Mouse (Mus musculus) kidney, embryonic 15.5 days (tissue): ENCODE measurements at regions not wholly inside any gene's neighbourhood (a gene's known extent, or its start where the extent isn't known, plus 50 kb on each side); places are given as distances from the start of the nearest gene placed in this dataset.

Source experiments
- ATAC-seq: fragments of 200-750 bp; cut with Nextera tagmentation; replicated peaks from 2 replicates; pipeline ENCODE4 v1.8.0; 2017; ENCODE audit warnings: moderate TSS enrichment; ENCODE audit not compliant: low FRiP score
- H3K27ac ChIP-seq: fragments of 300-500 bp; sonication (generic); 2 replicates; pipeline ENCODE4 v1.5.1; 2015; ENCODE audit warnings: mild to moderate bottlenecking, inconsistent platforms
- H3K27me3 ChIP-seq: fragments of 300-500 bp; sonication (generic); 2 replicates; pipeline ENCODE4 v1.6.1; 2015; ENCODE audit warnings: inconsistent platforms
- H3K36me3 ChIP-seq: fragments of 300-500 bp; sonication (generic); 2 replicates; pipeline ENCODE4 v1.6.1; 2015; ENCODE audit warnings: inconsistent platforms
- H3K4me1 ChIP-seq: fragments of 300-500 bp; sonication (generic); 2 replicates; pipeline ENCODE4 v1.6.1; 2015; ENCODE audit warnings: inconsistent platforms
- H3K4me2 ChIP-seq: fragments of 300-500 bp; sonication (generic); 2 replicates; pipeline ENCODE4 v1.6.1; 2015; ENCODE audit warnings: moderate library complexity, mild to moderate bottlenecking, inconsistent platforms
- H3K4me3 ChIP-seq: fragments of 300-500 bp; sonication (generic); replicated peaks from 2 replicates; pipeline ENCODE4 v1.5.1; 2015; ENCODE audit warnings: mild to moderate bottlenecking, inconsistent platforms
- H3K9ac ChIP-seq: fragments of 300-500 bp; sonication (generic); 2 replicates; pipeline ENCODE4 v1.6.1; 2015; ENCODE audit warnings: mild to moderate bottlenecking, inconsistent platforms
- H3K9me3 ChIP-seq: fragments of 300-500 bp; sonication (generic); replicated peaks from 2 replicates; pipeline ENCODE4 v1.6.1; 2016; ENCODE audit warnings: inconsistent platforms
- WGBS: fragments of 180-500 bp; shearing (Covaris S2); methylation state at CpG from one replicate; pipeline ENCODE4 v1.1.7; 2015; ENCODE audit warnings: mixed read lengths; 5-methylcytosine and 5-hydroxymethylcytosine counted together

DNA sequence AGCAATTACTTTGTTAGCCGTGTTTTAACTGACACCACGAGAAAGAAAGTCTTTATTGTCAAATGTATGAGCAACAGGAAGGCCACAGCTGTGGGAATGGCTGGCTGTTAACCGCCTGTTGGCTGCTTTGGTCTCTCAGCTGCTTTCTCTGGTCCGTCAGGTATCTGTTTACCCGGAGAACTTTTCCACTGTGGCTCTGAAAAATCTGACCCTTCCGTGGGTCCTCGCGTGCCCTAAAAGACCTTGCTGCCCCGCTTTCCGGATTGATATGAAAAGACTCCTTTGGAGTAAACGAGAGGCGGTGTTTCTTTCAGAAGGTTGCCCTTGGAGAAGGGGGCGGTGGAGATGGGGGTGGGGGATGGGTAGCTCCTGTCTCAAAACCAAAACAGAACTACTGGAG lies 75.9 kb downstream of the Sox14 start:
- Histone ChIP-seq H3K27ac (peak overlapping the region; percentile 83), H3K27me3 (no peaks in the 10 kb centered on the region), H3K9ac (0 out of 2 replicates have a peak overlapping the region, but pooled peaks have one; percentile 3), H3K4me3 (peak overlapping the region; percentile 36), H3K9me3 (no peaks in the 10 kb centered on the region), H3K36me3 (no peaks in the 10 kb centered on the region), H3K4me1 (peaks cover 22% of the 10 kb centered on the region), H3K4me2 (peak overlapping the region; percentile 78)
- ATAC-seq: 0 out of 2 replicates have a peak, but pooled peaks have one; percentile 6
- WGBS: 1% methylated on average over 13 of the region's 13 CpGs

DNA sequence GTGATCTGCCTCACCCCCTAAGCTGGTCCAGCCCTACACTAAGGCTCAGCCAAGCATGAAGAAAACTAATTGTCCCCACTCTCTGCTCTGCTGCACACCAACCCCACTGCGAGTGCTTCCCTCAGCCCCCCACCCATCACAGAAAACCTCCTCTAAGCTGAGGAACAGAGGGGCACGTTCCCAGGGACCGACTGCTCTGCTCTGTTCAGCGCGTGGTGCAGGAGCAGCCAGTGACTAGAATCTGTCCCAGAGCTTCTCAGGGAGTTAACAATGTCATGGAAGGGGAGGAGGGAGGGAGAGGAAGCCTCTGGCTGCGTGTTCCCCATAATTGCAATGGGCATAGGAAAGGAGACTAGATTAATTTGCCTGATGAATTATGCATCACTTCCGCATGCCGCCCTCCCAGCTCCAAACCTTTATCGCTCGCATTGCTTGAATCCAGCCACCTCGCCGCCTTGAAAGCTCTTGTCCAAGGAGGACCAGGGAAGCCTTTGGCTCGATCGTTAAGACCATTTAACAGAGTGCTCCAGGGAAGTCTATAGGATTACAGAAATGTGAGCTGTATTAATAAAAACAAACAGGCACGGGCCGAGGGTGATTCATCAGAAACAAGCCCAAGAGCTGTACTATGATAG lies 76.5 kb downstream of the Sox14 start:
- Histone ChIP-seq H3K27me3 (no peaks in the 10 kb centered on the region), H3K4me3 (peak overlapping the region; percentile 36), H3K27ac (peak overlapping the region; percentile 83), H3K4me1 (peaks cover 22% of the 10 kb centered on the region), H3K9me3 (no peaks in the 10 kb centered on the region), H3K4me2 (peak overlapping the region; percentile 78), H3K36me3 (no peaks in the 10 kb centered on the region), H3K9ac (0 out of 2 replicates have a peak overlapping the region, but pooled peaks have one; percentile 3)
- 1% methylated on average over 16 of the region's 16 CpGs for WGBS
- ATAC-seq: peak; percentile 93

DNA sequence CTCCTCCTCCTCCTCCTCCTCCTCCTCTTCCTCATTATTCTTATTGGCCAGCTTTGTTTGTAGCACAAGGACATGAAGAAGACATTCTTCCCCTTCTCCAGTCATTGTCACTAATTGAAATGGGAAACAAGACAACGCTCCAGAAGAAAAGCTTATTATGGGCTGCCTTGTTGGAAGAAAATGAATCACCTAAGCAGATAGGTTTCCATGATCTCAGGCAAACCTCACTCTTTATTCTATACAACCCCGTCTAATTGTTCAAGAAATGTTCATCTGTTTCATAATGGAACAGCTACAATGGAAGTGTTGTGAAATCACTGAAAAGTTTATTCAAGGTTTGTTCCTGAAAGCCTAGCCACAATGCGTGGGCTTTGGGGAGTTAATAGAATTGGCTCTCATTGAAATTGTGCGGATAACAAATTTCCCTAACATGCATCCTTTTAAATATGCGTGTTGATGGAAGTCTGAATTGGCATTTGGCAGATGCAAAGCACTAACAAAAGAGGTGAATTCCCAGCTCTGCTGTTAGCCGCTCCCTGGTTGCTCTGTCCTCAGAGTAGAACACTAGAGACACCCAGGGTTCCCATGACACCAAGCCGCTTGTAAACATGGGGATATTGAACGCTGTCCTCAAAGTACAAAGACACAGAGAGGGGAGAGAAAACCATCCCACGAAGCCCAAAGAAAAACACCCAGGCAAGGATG lies 78.8 kb downstream of the Sox14 start:
- Histone ChIP-seq H3K4me3 (no peak overlapping the region), H3K9me3 (no peaks in the 10 kb centered on the region), H3K4me1 (peaks cover 22% of the 10 kb centered on the region), H3K27ac (no peak overlapping the region), H3K9ac (no peak overlapping the region), H3K4me2 (no peak overlapping the region), H3K36me3 (no peaks in the 10 kb centered on the region), H3K27me3 (no peaks in the 10 kb centered on the region)
- 66% methylated on average over 9 of the region's 9 CpGs for WGBS
- no peak for ATAC-seq

DNA sequence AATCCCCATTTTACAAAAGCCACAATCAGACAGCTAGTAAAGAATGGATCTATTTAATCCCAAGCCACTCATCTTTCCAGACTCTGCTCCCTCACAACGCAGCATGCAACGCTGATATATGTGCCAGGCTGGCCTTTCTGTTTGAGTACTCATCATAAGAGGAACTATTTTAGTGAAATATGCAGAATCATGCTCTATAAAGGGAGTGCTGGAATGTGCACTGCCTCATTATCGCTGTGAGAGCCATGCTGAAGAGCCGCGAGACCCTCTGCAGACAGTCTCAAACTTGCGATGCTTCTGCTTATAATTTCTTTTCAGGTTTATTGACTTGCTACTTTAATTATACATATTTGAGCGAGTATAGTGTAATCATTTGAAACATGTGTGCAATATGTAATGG lies 75.6 kb upstream of the Cldn18 start:
- H3K4me2 ChIP-seq: no peak overlapping the region
- no peak for ATAC-seq
- H3K4me3 ChIP-seq: no peak overlapping the region
- H3K27me3 ChIP-seq: no peaks in the 10 kb centered on the region; the same call in 1 of the 2 replicates
- no peak overlapping the region for H3K9ac ChIP-seq
- no peak overlapping the region for H3K27ac ChIP-seq
- 0 out of 2 replicates have a peak, but pooled peaks cover 4% of the 10 kb centered on the region for H3K4me1 ChIP-seq
- H3K9me3 ChIP-seq: no peaks in the 10 kb centered on the region
- WGBS: 89% methylated on average over 7 of the region's 7 CpGs
- H3K36me3 ChIP-seq: no peaks in the 10 kb centered on the region

- WGBS: 55% methylated on average over 7 of the region's 7 CpGs
- ATAC-seq: no peak
- no peak overlapping the region for H3K4me3 ChIP-seq
Observed at GRCm38 (mm10) chr9:99786864-99787263, 69.8 kb upstream of the Cldn18 start.

GRCm38 (mm10) chr9:99783156-99783555 lies 66.1 kb upstream of the Cldn18 start:
- 88% methylated on average over 2 of the region's 2 CpGs for WGBS
- no peak overlapping the region for H3K27ac ChIP-seq
- no peak for ATAC-seq
- H3K4me1 ChIP-seq: no peaks in the 10 kb centered on the region
- no peaks in the 10 kb centered on the region for H3K27me3 ChIP-seq
- no peak overlapping the region for H3K4me3 ChIP-seq
- no peak overlapping the region for H3K4me2 ChIP-seq
- no peaks in the 10 kb centered on the region for H3K9me3 ChIP-seq
- no peaks in the 10 kb centered on the region for H3K36me3 ChIP-seq
- no peak overlapping the region for H3K9ac ChIP-seq

More at GRCm38 (mm10) chr9:99786864-99787263, 69.8 kb upstream of the Cldn18 start:
- no peaks in the 10 kb centered on the region; the same call in 1 of the 2 replicates for H3K27me3 ChIP-seq
- H3K9me3 ChIP-seq: no peaks in the 10 kb centered on the region
- H3K27ac ChIP-seq: no peak overlapping the region
- no peak overlapping the region for H3K9ac ChIP-seq
- H3K36me3 ChIP-seq: no peaks in the 10 kb centered on the region
- H3K4me2 ChIP-seq: no peak overlapping the region
- H3K4me1 ChIP-seq: no peaks in the 10 kb centered on the region

GRCm38 (mm10) chr9:99782364-99783119 lies 65.5 kb upstream of the Cldn18 start:
- no peak for ATAC-seq
- H3K4me1 ChIP-seq: no peaks in the 10 kb centered on the region
- H3K27me3 ChIP-seq: no peaks in the 10 kb centered on the region
- no peaks in the 10 kb centered on the region for H3K36me3 ChIP-seq
- H3K9me3 ChIP-seq: no peaks in the 10 kb centered on the region
- H3K27ac ChIP-seq: no peak overlapping the region
- H3K4me3 ChIP-seq: no peak overlapping the region
- no peak overlapping the region for H3K4me2 ChIP-seq
- no peak overlapping the region for H3K9ac ChIP-seq
- WGBS: 46% methylated on average over 7 of the region's 7 CpGs

DNA sequence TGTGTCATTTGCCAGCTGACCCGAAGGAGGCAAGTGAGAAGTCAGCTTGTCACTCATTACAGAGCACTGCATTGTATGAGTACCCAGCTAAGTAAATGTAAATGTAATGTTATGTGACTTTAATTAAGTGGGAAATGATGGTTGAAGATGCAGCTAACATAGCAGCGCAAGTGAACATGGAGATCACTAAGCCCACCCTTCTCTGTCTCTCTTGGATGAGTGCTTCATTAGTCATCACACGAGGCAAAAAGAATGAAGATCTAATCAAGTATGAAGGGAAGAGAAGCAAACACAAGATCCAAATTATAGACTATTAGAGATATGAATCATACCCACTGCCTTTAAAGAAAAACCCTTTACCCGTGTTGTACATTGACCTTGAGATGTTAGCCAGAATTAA lies 61.8 kb upstream of the Cldn18 start:
- no peak for ATAC-seq
- WGBS: 68% methylated on average over 4 of the region's 4 CpGs

DNA sequence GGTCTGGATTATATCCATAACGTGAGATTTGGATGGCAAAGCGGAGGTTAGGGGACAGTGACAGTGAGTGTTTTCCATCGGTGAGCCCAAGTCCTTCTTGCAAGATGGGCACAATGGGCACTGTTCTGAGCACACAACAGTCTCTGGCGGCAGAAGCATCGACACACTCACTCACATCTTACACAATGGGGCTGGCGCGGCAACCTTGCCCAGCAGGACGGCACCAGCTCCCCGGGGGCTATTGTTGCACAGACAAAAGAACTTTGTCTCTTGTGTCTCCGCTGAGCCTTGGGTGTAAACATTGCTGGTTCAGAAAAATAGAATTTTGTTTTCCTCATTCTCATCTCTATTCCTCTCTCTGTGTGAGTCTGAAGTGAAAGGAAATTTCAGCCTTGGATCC lies 53.6 kb upstream of the Cldn18 start:
- no peak overlapping the region for H3K4me3 ChIP-seq
- 26% methylated on average over 10 of the region's 10 CpGs for WGBS
- no peak for ATAC-seq
- H3K27ac ChIP-seq: no peak overlapping the region
- H3K27me3 ChIP-seq: no peaks in the 10 kb centered on the region
- no peak overlapping the region for H3K4me2 ChIP-seq
- H3K4me1 ChIP-seq: no peaks in the 10 kb centered on the region
- H3K9ac ChIP-seq: no peak overlapping the region
- no peaks in the 10 kb centered on the region for H3K9me3 ChIP-seq
- H3K36me3 ChIP-seq: no peaks in the 10 kb centered on the region

More for the DNA sequence above, 61.8 kb upstream of the Cldn18 start:
- Histone ChIP-seq H3K9ac (no peak overlapping the region), H3K36me3 (no peaks in the 10 kb centered on the region), H3K9me3 (no peaks in the 10 kb centered on the region), H3K27ac (no peak overlapping the region), H3K27me3 (no peaks in the 10 kb centered on the region), H3K4me1 (no peaks in the 10 kb centered on the region), H3K4me3 (no peak overlapping the region), H3K4me2 (no peak overlapping the region)
